Mouse (Mus musculus) spleen, adult 2 months (tissue): ENCODE results near the gene Gm20517.

Experiments used
- CTCF ChIP-seq: fragments of 200-500 bp; IDR thresholded peaks from 2 replicates; pipeline ENCODE4 v1.5.1; 2011; ENCODE audit warnings: mild to moderate bottlenecking, inconsistent platforms; ENCODE audit not compliant: insufficient read depth, insufficient read length, insufficient replicate concordance; ENCODE audit errors: extremely low read depth
- POLR2A ChIP-seq: fragments of 200-500 bp; IDR thresholded peaks from 2 replicates; pipeline ENCODE4 v1.6.1; 2011; ENCODE audit warnings: low read depth, low read length, inconsistent platforms

- TF ChIP-seq CTCF (no peak), POLR2A (no peak)
Measured at GRCm38 (mm10) chr17:47688344-47688607, 76.9 kb downstream of the Gm20517 start, which contains the start of gene Tomm6.
